Mouse (Mus musculus): ENCODE results near the gene Krtap14. TPM values are rescaled to one million over a fixed set of nuclear protein-coding genes. Genes with fewer than 3 reads are reported as not detected.

Gene Krtap14
- polyA plus RNA-seq, 1 experiment from 2014 or later = not detected

DNA sequence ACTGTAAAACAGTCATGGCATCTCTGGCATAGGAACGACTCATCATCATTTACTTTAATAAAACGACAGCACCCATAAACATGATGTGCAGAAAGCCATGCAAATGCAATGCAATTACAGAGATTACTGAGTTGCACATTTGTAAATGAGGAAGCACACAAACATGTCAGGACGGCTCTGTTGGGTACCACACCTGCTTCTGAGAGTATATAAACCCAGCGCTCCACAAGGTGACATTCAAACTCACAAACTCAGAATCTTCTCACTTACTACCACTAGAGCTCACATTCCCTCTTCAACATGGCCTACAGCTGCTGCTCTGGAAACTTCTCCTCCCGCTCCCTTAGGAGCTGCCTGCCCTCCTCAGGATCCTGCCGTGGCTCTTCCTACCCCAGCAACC is 48.3 kb downstream of the Krtap14 start, which contains the start of gene Gm5965:
Gene Gm5965, plus strand, starts transcription at position 301 of the 400 bp plus-strand sequence.
- H3K4me3 ChIP-seq (replicated peaks) = no peak within 1 kb of the TSS
- no peaks in the 10 kb centered on the region for H3K27me3 ChIP-seq
- H3K4me2 ChIP-seq = no peak within 1 kb of the TSS
- no peak for ATAC-seq (ENCODE audit: insufficient number of reproducible peaks, insufficient read depth, low FRiP score, low TSS enrichment, low read depth)
- no peaks in the 10 kb centered on the region for H3K4me1 ChIP-seq (replicated peaks)
- H3K9me3 ChIP-seq = no peaks in the 10 kb centered on the region
- no peak within 1 kb of the TSS for H3K9ac ChIP-seq (replicated peaks)
- 83% methylated on average over 6 of the region's 6 CpGs for WGBS
- no peak within 1 kb of the TSS for H3K27ac ChIP-seq
- no peaks in the 10 kb centered on the region for H3K36me3 ChIP-seq

DNA sequence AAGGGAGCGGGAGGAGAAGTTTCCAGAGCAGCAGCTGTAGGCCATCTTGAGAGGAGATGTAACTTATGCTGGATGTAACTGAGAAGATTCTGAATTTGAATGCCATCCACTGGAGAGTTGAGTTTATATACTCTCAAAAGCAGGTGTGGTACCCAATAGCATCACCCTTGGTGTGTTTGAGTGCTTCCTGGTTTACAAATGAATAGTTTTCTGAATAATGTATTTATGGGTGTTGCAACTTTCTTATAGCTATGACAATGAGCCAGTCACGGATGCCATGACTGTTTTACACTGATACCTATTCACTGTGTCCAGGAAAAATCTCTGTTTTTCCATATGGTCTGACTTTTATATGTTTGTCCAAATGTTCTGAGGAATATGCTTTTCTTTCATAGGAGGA is 51.8 kb downstream of the Krtap14 start, which contains the start of gene 2310057N15Rik:
Gene 2310057N15Rik, minus strand, starts transcription at position 101 of the 400 bp plus-strand sequence.
- H3K36me3 ChIP-seq = no peaks in the 10 kb centered on the region
- H3K4me1 ChIP-seq (replicated peaks) = no peaks in the 10 kb centered on the region
- 80% methylated on average over 2 of the region's 2 CpGs for WGBS
- H3K4me2 ChIP-seq = no peak within 1 kb of the TSS
- no peak for ATAC-seq (ENCODE audit: insufficient number of reproducible peaks, insufficient read depth, low FRiP score, low TSS enrichment, low read depth)
- no peaks in the 10 kb centered on the region for H3K27me3 ChIP-seq
- H3K9ac ChIP-seq (replicated peaks) = no peak within 1 kb of the TSS
- H3K27ac ChIP-seq = no peak within 1 kb of the TSS
- no peaks in the 10 kb centered on the region for H3K9me3 ChIP-seq
- no peak within 1 kb of the TSS for H3K4me3 ChIP-seq (replicated peaks)

Other genes starting within 250 kb of the Krtap14 start
- gene Krtap24-1, start 213.9 kb downstream of the Krtap14 start, polyA plus RNA-seq (2016; fragmentation: Nextera tagmentation; extraction: Ambion mirVana) = not detected in 2 replicates
- not detected in 2 replicates for gene 2310079G19Rik, start 198.5 kb downstream of the Krtap14 start, polyA plus RNA-seq (2016; fragmentation: Nextera tagmentation; extraction: Ambion mirVana)
- gene Krtap26-1, start 178.3 kb downstream of the Krtap14 start, polyA plus RNA-seq (2016; fragmentation: Nextera tagmentation; extraction: Ambion mirVana) = not detected in 2 replicates
- gene Krtap27-1, start 154.5 kb downstream of the Krtap14 start, polyA plus RNA-seq (2016; fragmentation: Nextera tagmentation; extraction: Ambion mirVana) = not detected in 2 replicates
- gene 2310061N02Rik, start 118.2 kb downstream of the Krtap14 start, polyA plus RNA-seq (2016; fragmentation: Nextera tagmentation; extraction: Ambion mirVana) = not detected in 2 replicates
- gene Krtap13-1, start 97.3 kb downstream of the Krtap14 start, polyA plus RNA-seq (2016; fragmentation: Nextera tagmentation; extraction: Ambion mirVana) = not detected in 2 replicates
- gene Krtap13, start 74.5 kb downstream of the Krtap14 start, polyA plus RNA-seq (2016; fragmentation: Nextera tagmentation; extraction: Ambion mirVana) = not detected in 2 replicates
- gene 2310034C09Rik, start 67.3 kb downstream of the Krtap14 start, polyA plus RNA-seq (2016; fragmentation: Nextera tagmentation; extraction: Ambion mirVana) = not detected in 2 replicates
- not detected in 2 replicates for gene 2310057N15Rik, start 51.9 kb downstream of the Krtap14 start, polyA plus RNA-seq (2016; fragmentation: Nextera tagmentation; extraction: Ambion mirVana)
- not detected in 2 replicates for gene Gm5965, start 48.2 kb downstream of the Krtap14 start, polyA plus RNA-seq (2016; fragmentation: Nextera tagmentation; extraction: Ambion mirVana)
- not detected in 2 replicates for gene Gm20741, start 13.9 kb downstream of the Krtap14 start, polyA plus RNA-seq (2016; fragmentation: Nextera tagmentation; extraction: Ambion mirVana)
- gene Krtap15, start 5.9 kb downstream of the Krtap14 start, polyA plus RNA-seq (2016; fragmentation: Nextera tagmentation; extraction: Ambion mirVana) = 0.25 and 0.26 TPM in 2 replicates
- not detected in 2 replicates for gene Krtap19-1, start 43.3 kb upstream of the Krtap14 start, polyA plus RNA-seq (2016; fragmentation: Nextera tagmentation; extraction: Ambion mirVana)
- gene Krtap19-2, start 48.1 kb upstream of the Krtap14 start, polyA plus RNA-seq (2016; fragmentation: Nextera tagmentation; extraction: Ambion mirVana) = not detected in 2 replicates
- not detected in 2 replicates for gene Krtap19-3, start 51.9 kb upstream of the Krtap14 start, polyA plus RNA-seq (2016; fragmentation: Nextera tagmentation; extraction: Ambion mirVana)
- gene Krtap19-4, start 58.9 kb upstream of the Krtap14 start, polyA plus RNA-seq (2016; fragmentation: Nextera tagmentation; extraction: Ambion mirVana) = not detected in 2 replicates
- not detected in 2 replicates for gene Krtap19-5, start 70.3 kb upstream of the Krtap14 start, polyA plus RNA-seq (2016; fragmentation: Nextera tagmentation; extraction: Ambion mirVana)
- not detected in 2 replicates for gene Krtap19-9b, start 106.1 kb upstream of the Krtap14 start, polyA plus RNA-seq (2016; fragmentation: Nextera tagmentation; extraction: Ambion mirVana)
- gene Krtap16-3, start 136.7 kb upstream of the Krtap14 start, polyA plus RNA-seq (2016; fragmentation: Nextera tagmentation; extraction: Ambion mirVana) = not detected in 2 replicates
- not detected in 2 replicates for gene Krtap22-2, start 184.6 kb upstream of the Krtap14 start, polyA plus RNA-seq (2016; fragmentation: Nextera tagmentation; extraction: Ambion mirVana)
- not detected in 2 replicates for gene Gm10229, start 189.1 kb upstream of the Krtap14 start, polyA plus RNA-seq (2016; fragmentation: Nextera tagmentation; extraction: Ambion mirVana)
- gene Krtap6-1, start 205.6 kb upstream of the Krtap14 start, polyA plus RNA-seq (2016; fragmentation: Nextera tagmentation; extraction: Ambion mirVana) = not detected in 2 replicates
- gene Gm10228, start 215.3 kb upstream of the Krtap14 start, polyA plus RNA-seq (2016; fragmentation: Nextera tagmentation; extraction: Ambion mirVana) = not detected in 2 replicates
- gene Krtap6-5, start 221.7 kb upstream of the Krtap14 start, polyA plus RNA-seq (2016; fragmentation: Nextera tagmentation; extraction: Ambion mirVana) = not detected in 2 replicates
- not detected in 2 replicates for gene 1110025L11Rik, start 237.9 kb upstream of the Krtap14 start, polyA plus RNA-seq (2016; fragmentation: Nextera tagmentation; extraction: Ambion mirVana)

Data from limb, embryonic 12.5 days (tissue).